Mouse (Mus musculus) urinary bladder, postnatal 25 days (tissue): ENCODE results near the gene Zbtb20.
"Not testable (repeated sequence)": the region's sequence is repeated elsewhere in the genome, so short reads cannot be mapped to it uniquely, and the experiment has no call there.

Source experiments
- DNase-seq: peaks from one replicate; pipeline ENCODE4 v3.0.0; 2022; ENCODE audit warnings: low spot score

Gene Zbtb20

GRCm38 (mm10) chr16:42910716-42911115, 35.0 kb downstream of the Zbtb20 start:
- DNase-seq: no peak

GRCm38 (mm10) chr16:42911326-42911725, 35.6 kb downstream of the Zbtb20 start:
- DNase-seq: no peak

GRCm38 (mm10) chr16:42911815-42912214, 36.1 kb downstream of the Zbtb20 start:
- no peak for DNase-seq

- DNase-seq: no peak
Observed at GRCm38 (mm10) chr16:42913291-42913690, 37.6 kb downstream of the Zbtb20 start.

- peak; percentile 32 for DNase-seq
Observed at GRCm38 (mm10) chr16:42914457-42915085, 38.9 kb downstream of the Zbtb20 start.

GRCm38 (mm10) chr16:42919992-42920760, 44.5 kb downstream of the Zbtb20 start:
- DNase-seq: no peak

- no peak for DNase-seq
Observed at GRCm38 (mm10) chr16:42921436-42921835, 45.8 kb downstream of the Zbtb20 start.

GRCm38 (mm10) chr16:42938211-42938610, 62.5 kb downstream of the Zbtb20 start:
- no peak for DNase-seq

GRCm38 (mm10) chr16:42947016-42947415, 71.3 kb downstream of the Zbtb20 start:
- DNase-seq: no peak

- not testable (repeated sequence) for DNase-seq
Observed at GRCm38 (mm10) chr16:42955401-42955800, 79.7 kb downstream of the Zbtb20 start.

GRCm38 (mm10) chr16:42972872-42973271, 97.2 kb downstream of the Zbtb20 start:
- DNase-seq: no peak

- DNase-seq: no peak
Observed at GRCm38 (mm10) chr16:42998896-42999295, 123.2 kb downstream of the Zbtb20 start.

- no peak for DNase-seq
Observed at GRCm38 (mm10) chr16:43026351-43026750, 150.7 kb downstream of the Zbtb20 start.

GRCm38 (mm10) chr16:43029243-43029642, 153.6 kb downstream of the Zbtb20 start:
- no peak for DNase-seq

GRCm38 (mm10) chr16:43035709-43036108, 160.0 kb downstream of the Zbtb20 start:
- no peak for DNase-seq

- no peak for DNase-seq
Observed at GRCm38 (mm10) chr16:43036510-43036909, 160.8 kb downstream of the Zbtb20 start.

GRCm38 (mm10) chr16:43037320-43037719, 161.6 kb downstream of the Zbtb20 start:
- DNase-seq: no peak

GRCm38 (mm10) chr16:43045611-43046010, 169.9 kb downstream of the Zbtb20 start:
- DNase-seq: no peak

GRCm38 (mm10) chr16:43046686-43047085, 171.0 kb downstream of the Zbtb20 start:
- DNase-seq: no peak

- DNase-seq: no peak
Observed at GRCm38 (mm10) chr16:43069666-43070295, 194.1 kb downstream of the Zbtb20 start.

- no peak for DNase-seq
Observed at GRCm38 (mm10) chr16:43071875-43072274, 196.2 kb downstream of the Zbtb20 start.

- DNase-seq: no peak
Observed at GRCm38 (mm10) chr16:43072818-43073594, 197.3 kb downstream of the Zbtb20 start.
